Mouse (Mus musculus) embryo, embryonic 10 days (tissue): Measurements from ENCODE around the gene Basp1.

Experiments
- DNase-seq: peaks from one replicate; pipeline ENCODE4 v3.0.0-alpha.2; 2015; ENCODE audit warnings: low spot score

Gene Basp1

GRCm38 (mm10) chr15:25363636-25364035 lies 49.9 kb downstream of the Basp1 start:
- DNase-seq, result no peak

- peak; percentile 45 for DNase-seq
Observed at GRCm38 (mm10) chr15:25360825-25361224, 52.7 kb downstream of the Basp1 start.

GRCm38 (mm10) chr15:25358680-25359097 lies 54.9 kb downstream of the Basp1 start:
- no peak for DNase-seq

DNA sequence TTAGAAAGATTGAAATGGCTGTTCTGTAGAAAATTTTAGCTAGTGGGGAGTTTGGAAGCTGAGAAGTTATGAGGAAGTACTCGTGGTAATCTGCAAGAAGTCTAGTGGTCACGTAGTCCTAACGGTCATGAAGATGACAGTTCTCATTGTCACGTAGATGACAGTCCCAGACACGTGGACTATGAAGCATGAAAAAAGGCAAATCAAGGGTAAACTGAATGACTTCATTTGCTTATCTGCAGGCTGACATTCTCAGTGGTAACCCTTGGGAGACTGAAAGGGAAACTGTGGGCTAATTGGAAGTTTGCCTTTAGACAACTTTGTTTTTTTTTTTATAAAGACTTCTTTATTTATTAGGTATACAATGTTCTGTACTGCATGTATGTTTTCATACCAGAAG lies 58.2 kb downstream of the Basp1 start:
- DNase-seq, result no peak

- no peak for DNase-seq
Observed at GRCm38 (mm10) chr15:25354738-25355137, 58.8 kb downstream of the Basp1 start.

DNA sequence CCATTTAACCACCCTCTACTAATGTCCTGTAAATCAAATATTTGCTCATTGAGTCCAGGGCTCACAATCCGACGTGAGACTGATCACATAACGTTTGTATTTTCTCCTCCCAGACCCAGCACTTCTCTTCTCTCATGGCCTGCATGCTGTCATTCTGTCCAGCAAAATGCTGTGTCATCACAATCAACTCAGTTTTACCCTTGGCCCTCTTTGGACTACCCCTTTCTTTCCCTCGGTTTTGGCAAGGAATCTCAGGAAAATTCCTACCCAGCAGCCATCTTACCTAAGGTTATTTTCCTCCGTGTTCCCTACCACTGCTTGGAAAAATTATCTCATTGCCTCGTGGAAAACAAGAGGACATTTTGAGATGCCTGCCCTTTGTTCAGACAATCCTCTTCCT lies 60.1 kb downstream of the Basp1 start:
- no peak for DNase-seq

DNA sequence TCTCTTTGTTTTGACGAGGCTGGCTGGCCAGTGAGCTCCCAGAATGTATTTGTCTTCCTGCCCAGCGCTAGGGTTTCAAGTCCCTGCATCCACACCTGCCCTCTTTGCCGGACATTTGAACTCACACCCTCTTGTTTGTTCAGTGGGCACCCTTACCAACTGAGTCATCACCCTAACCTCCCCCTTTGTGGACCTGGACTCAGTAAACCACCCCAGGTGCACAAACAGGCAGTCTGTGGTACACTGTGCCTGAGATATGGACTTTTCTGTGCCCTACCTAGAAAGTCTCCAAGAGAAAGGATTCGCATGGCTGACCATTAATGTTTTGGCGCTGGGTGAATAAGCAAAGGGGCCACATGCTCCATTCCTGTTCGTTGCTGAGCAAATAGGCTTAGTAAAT lies 70.3 kb downstream of the Basp1 start:
- no peak for DNase-seq

DNA sequence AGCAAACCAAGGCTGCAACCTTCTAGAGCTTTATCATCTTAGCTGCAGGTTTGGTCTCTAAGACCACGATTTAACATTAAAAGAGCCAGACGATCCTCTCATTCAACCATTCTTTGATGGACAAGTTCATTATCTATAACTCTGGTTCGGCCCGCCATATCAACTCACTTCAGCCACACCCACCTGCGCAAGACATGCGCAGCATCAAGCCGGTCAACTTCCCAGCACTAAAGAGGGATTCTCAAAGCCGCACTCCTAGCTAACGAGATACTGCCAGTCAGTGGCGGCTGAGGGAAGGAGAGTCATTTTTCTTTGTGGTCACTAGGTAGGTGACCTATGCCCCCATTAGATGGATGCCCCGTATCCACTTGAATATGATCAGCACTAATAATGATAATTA lies 78.3 kb downstream of the Basp1 start:
- DNase-seq, result no peak

GRCm38 (mm10) chr15:25331877-25332445 lies 81.6 kb downstream of the Basp1 start:
- DNase-seq, result peak; percentile 11

GRCm38 (mm10) chr15:25330946-25331345 lies 82.6 kb downstream of the Basp1 start:
- DNase-seq, result no peak

DNA sequence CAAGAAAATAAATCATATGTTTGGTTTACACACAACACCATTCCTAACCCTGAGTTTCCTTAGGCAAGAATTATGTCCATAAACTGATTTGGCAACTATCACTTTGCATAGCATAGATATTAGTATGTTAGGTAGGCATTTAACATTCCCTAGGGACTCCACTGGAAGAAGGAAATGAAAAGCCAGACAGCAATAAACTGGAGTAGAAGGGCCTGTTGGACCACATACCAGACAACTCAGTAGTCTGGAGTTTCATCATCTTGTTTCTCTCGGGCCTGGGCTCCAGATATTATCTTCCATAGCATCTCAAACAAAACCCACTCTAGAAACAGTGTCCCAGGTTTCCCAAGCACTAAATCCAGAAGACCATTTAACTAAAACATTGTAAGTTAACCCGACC lies 91.0 kb downstream of the Basp1 start:
- DNase-seq, result no peak

DNA sequence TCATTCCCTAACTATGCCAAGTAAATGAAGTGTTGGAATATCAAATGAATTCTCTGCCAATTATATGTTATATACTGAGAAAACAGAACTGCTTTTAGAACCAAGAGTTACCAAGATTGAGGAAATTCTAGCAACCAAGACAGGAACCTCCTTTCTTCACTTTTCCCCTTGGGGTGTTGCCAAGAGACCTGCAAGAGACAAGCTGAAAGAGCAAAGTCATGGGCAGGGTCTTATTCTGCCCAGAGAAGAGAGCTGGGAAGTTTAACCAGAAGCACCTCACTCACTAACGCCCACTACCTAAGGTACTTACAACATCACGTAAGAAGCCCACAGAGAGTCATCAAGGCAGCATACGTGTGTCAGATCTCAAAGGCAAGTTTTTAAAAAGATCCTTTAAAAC lies 91.5 kb downstream of the Basp1 start:
- DNase-seq, result no peak

DNA sequence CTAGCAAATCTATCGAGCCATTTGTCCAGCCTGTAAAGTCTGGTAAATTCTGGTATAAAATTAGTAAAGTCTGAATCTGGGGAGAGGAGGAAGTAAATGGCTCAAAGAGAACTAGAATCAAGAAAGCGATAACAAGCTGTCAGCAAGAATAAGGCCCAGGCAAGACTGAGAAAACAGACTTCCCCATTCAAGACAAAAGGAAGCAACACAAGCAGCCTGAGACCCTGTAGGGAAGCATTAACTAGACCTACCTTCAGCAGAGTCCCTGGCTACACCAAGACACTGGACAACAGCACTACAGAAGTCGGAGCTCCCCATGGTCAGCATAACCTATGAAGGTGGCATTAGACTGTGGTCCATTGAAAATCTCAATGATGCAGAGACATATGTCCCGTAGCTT lies 91.9 kb downstream of the Basp1 start:
- no peak for DNase-seq

DNA sequence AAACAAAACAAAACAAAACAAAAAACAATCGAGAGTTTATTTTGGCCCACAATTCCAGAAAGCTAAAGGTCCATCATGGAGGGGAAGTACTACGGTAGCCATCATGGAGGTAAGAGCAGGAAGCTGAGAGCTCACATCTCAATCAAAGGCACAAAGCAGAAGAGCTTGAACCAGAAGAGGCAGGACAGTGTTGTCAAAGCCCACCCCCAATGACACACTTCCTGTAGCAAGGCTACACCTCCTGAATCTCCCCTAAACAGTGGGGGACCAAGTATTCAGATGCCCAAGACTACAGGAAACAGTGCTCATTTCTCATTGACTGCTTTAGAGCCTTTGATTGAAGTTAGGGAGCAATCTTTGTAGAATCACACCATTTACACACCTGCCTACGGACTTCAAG lies 99.1 kb downstream of the Basp1 start:
- DNase-seq, result no peak
